Mouse (Mus musculus): ENCODE results near the gene Adcy4.

Gene Adcy4

GRCm38 (mm10) chr14:55758363-55758784 lies 25.5 kb downstream of the Adcy4 start, which contains the start of gene Cideb:
Cideb (minus strand) TSS chr14:55758458.
- DNase-seq (ENCODE audit: low read depth, low spot score): no peak

- no peak for DNase-seq (ENCODE audit: low read depth, low spot score)
Observed at GRCm38 (mm10) chr14:55757566-55757965, 26.3 kb downstream of the Adcy4 start.

- DNase-seq (ENCODE audit: low read depth, low spot score): no peak
Observed at GRCm38 (mm10) chr14:55747051-55747847, 36.6 kb downstream of the Adcy4 start.

- DNase-seq (ENCODE audit: low read depth, low spot score): no peak
Observed at GRCm38 (mm10) chr14:55745861-55746237, 38.0 kb downstream of the Adcy4 start.

GRCm38 (mm10) chr14:55745180-55745860 lies 38.6 kb downstream of the Adcy4 start, which contains the start of the genes Dhrs1 and Nop9:
Dhrs1 (minus strand) TSS chr14:55745690.
Nop9 (plus strand) TSS chr14:55745693.
- DNase-seq (ENCODE audit: low read depth, low spot score): peak; percentile 71

GRCm38 (mm10) chr14:55743711-55744110 lies 40.2 kb downstream of the Adcy4 start:
- peak; percentile 55 for DNase-seq (ENCODE audit: low read depth, low spot score)

- DNase-seq (ENCODE audit: low read depth, low spot score): no peak
Observed at GRCm38 (mm10) chr14:55737086-55737687, 46.7 kb downstream of the Adcy4 start.

- no peak for DNase-seq (ENCODE audit: low read depth, low spot score)
Observed at GRCm38 (mm10) chr14:55735758-55736157, 48.1 kb downstream of the Adcy4 start.

GRCm38 (mm10) chr14:55735334-55735733 lies 48.6 kb downstream of the Adcy4 start:
- no peak for DNase-seq (ENCODE audit: low read depth, low spot score)

- no peak for DNase-seq (ENCODE audit: low read depth, low spot score)
Observed at GRCm38 (mm10) chr14:55734869-55735268, 49.0 kb downstream of the Adcy4 start.

- DNase-seq (ENCODE audit: low read depth, low spot score): no peak
Observed at GRCm38 (mm10) chr14:55733889-55734288, 50.0 kb downstream of the Adcy4 start.

- no peak for DNase-seq (ENCODE audit: low read depth, low spot score)
Observed at GRCm38 (mm10) chr14:55730531-55731032, 53.3 kb downstream of the Adcy4 start.

- DNase-seq (ENCODE audit: low read depth, low spot score): no peak
Observed at GRCm38 (mm10) chr14:55730116-55730515, 53.8 kb downstream of the Adcy4 start.

GRCm38 (mm10) chr14:55727889-55728685 lies 55.8 kb downstream of the Adcy4 start:
- DNase-seq (ENCODE audit: low read depth, low spot score): no peak

- no peak for DNase-seq (ENCODE audit: low read depth, low spot score)
Observed at GRCm38 (mm10) chr14:55726261-55726660, 57.6 kb downstream of the Adcy4 start.

- no peak for DNase-seq (ENCODE audit: low read depth, low spot score)
Observed at GRCm38 (mm10) chr14:55724411-55724871, 59.5 kb downstream of the Adcy4 start.

GRCm38 (mm10) chr14:55723433-55723832 lies 60.5 kb downstream of the Adcy4 start:
- DNase-seq (ENCODE audit: low read depth, low spot score): no peak

GRCm38 (mm10) chr14:55722438-55722945 lies 61.4 kb downstream of the Adcy4 start:
- no peak for DNase-seq (ENCODE audit: low read depth, low spot score)

GRCm38 (mm10) chr14:55721700-55722437 lies 62.0 kb downstream of the Adcy4 start, which contains the start of gene Rabggta:
Rabggta (minus strand) TSS chr14:55722263.
- peak; percentile 89 for DNase-seq (ENCODE audit: low read depth, low spot score)

- no peak for DNase-seq (ENCODE audit: low read depth, low spot score)
Observed at GRCm38 (mm10) chr14:55721076-55721475, 62.8 kb downstream of the Adcy4 start.

Data from retina, adult 2 months (tissue).